Mouse (Mus musculus) monocyte, adult 2 months (primary cell): ENCODE measurements around the gene Axin1.
"Not testable (repeated sequence)": the region's sequence is repeated elsewhere in the genome, so short reads cannot be mapped to it uniquely, and the experiment has no call there.

ENCODE experiments used
- DNase-seq, 2 experiments: peaks; one replicate each; pipeline ENCODE4 v3.0.0; 2022; ENCODE audit warnings: low spot score in 2 of 2, low read depth in 1 of 2

The Axin1 gene

GRCm38 (mm10) chr17:26138239-26138836 lies at the start of gene Axin1:
Gene Axin1 (plus strand): TSS chr17:26138688.
- DNase-seq, result peak; percentile 87 to 90

- peak; percentile 48 to 63 for DNase-seq
Measured at GRCm38 (mm10) chr17:26089905-26090632, 48.4 kb upstream of the Axin1 start, which contains the start of gene Decr2. Gene Decr2 (minus strand): TSS chr17:26090337.

GRCm38 (mm10) chr17:26094531-26095110 lies 43.9 kb upstream of the Axin1 start:
- no peak for DNase-seq

GRCm38 (mm10) chr17:26095121-26095740 lies 43.3 kb upstream of the Axin1 start, which contains the start of gene Nme4:
Gene Nme4 (minus strand): TSS chr17:26095602.
- DNase-seq, result no peak

- DNase-seq, result no peak
Measured at GRCm38 (mm10) chr17:26098461-26098860, 40.0 kb upstream of the Axin1 start.

GRCm38 (mm10) chr17:26099316-26099715 lies 39.2 kb upstream of the Axin1 start:
- not testable (repeated sequence) for DNase-seq

GRCm38 (mm10) chr17:26100166-26100565 lies 38.3 kb upstream of the Axin1 start:
- no peak for DNase-seq

GRCm38 (mm10) chr17:26101478-26101877 lies 37.0 kb upstream of the Axin1 start:
- DNase-seq, result no peak

GRCm38 (mm10) chr17:26105619-26106018 lies 32.9 kb upstream of the Axin1 start:
- DNase-seq, result no peak

- DNase-seq, result no peak
Measured at GRCm38 (mm10) chr17:26110156-26110555, 28.3 kb upstream of the Axin1 start.

GRCm38 (mm10) chr17:26111024-26111423 lies 27.5 kb upstream of the Axin1 start:
- no peak for DNase-seq

GRCm38 (mm10) chr17:26111722-26112121 lies 26.8 kb upstream of the Axin1 start:
- no peak for DNase-seq

- no peak for DNase-seq
Measured at GRCm38 (mm10) chr17:26112751-26113150, 25.7 kb upstream of the Axin1 start.

GRCm38 (mm10) chr17:26113181-26113948 lies 25.1 kb upstream of the Axin1 start, which contains the start of gene Tmem8:
Gene Tmem8 (plus strand): TSS chr17:26113299.
- DNase-seq, result peak in 1 of 2 experiments; percentile 59

- no peak for DNase-seq
Measured at GRCm38 (mm10) chr17:26114061-26114460, 24.4 kb upstream of the Axin1 start.

- DNase-seq, result not testable (repeated sequence)
Measured at GRCm38 (mm10) chr17:26114461-26114860, 24.0 kb upstream of the Axin1 start.

- no peak for DNase-seq
Measured at GRCm38 (mm10) chr17:26115205-26115898, 23.1 kb upstream of the Axin1 start.

- DNase-seq, result no peak
Measured at GRCm38 (mm10) chr17:26115956-26116487, 22.5 kb upstream of the Axin1 start.

GRCm38 (mm10) chr17:26116503-26117258 lies 21.8 kb upstream of the Axin1 start:
- DNase-seq, result no peak
